Mouse (Mus musculus): ENCODE measurements at regions not wholly inside any gene's neighbourhood (a gene's known extent, or its start where the extent isn't known, plus 50 kb on each side); places are given as distances from the start of the nearest gene placed in this dataset.

DNA sequence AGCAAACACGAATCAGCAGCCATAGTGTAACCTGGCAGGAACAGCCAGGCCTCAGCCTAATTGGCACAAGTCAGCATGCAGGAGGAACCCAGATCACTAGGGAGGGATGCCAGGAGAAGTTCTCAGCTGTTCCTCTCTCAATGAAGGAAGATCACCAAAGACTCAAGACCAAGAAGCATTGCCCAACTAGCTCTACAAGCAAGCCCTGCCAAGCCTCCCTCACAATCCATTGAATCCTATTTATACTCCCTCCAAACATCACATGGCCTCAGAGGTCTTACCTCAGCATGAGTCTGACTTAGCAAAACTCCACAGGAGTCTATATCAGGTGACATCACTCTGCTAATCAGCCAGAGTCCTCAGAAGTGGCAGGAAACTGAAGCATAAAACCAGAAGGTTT is 135.1 kb downstream of the Rbm43 start:
- DNase-seq = peak; percentile 59

DNA sequence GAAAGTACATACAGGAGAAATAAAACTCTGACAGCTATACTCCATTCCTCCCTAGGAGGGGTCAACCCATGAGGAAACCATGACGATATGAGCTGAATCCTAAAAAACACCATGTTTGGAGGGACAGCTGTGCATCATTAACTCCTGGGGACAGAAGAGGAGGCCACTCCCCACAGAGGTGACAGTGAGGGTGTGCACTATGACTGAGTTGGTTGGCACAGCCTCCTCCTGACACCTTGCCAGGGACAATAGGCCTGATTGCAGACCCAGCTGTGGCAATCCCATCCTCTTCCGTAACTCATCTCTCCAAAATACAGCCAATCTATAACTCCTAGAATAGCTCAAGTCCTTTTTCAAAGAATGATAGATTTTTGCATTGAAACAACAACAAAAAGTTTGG is 112.0 kb downstream of the Rbm43 start:
- no peak for DNase-seq

DNA sequence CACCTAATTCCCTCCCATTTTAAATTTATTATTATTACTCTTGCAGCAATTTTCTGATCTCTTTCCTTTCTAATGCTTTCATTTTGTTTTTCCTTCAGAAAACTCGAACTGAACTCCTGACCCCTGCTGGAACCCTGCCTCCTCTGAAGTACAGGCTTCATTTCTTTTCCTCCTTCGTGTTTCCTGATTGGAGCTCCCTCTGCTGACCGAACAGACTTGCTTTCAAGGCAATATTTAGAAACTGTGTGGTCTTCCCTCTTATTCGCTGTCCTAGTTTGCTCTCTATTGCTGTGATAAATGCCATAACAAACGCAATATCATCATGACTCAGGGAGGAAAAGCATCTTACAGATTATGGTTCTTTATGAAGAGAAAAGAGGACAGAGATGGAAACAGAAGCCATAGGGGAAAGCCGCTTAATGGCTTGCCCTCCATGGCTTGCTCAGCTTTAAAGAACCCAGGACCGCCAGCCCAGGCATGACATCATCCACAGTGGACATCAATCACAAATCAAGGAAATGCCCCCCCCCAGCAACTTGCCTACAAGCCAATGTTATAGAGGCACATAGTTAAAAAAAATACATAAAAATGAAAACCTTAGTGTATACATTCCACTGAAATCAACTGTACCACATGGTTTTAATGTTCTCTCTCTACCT is 104.5 kb downstream of the Rbm43 start:
- DNase-seq = peak; percentile 23

DNA sequence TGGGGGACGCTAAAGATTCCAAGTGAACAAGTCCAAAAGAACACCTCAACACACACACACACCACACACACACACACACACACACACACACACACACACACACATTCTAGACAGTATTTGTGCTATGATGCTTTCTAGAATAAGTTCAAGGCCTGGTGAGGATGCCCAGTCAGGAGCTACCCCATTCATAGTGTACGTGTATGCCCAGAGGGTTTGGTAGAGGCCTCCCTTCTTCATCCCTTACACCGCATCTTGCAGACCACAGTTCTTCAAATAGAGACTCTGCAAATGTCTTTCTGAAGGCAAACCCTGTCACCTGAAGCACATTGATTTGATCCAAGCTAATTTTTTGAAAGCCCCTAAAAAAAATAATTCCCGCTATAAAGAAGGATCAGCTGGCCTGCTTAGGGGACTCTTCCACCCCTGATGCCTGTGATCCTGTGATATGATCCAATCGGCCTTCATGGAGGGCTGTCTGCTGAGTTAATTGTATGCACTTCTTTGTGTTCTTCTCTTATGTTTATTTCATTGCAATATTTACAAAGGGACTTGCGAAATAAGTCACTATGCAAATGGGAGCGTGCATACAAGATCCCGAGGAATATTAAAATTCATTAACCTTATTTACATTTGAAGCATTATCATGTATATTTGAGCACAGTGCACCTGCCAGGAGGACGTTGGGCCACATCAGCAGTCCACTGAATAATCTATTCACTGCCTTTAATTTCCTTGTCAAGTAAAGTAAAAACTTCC is 103.8 kb downstream of the Rbm43 start:
- no peak for DNase-seq

DNA sequence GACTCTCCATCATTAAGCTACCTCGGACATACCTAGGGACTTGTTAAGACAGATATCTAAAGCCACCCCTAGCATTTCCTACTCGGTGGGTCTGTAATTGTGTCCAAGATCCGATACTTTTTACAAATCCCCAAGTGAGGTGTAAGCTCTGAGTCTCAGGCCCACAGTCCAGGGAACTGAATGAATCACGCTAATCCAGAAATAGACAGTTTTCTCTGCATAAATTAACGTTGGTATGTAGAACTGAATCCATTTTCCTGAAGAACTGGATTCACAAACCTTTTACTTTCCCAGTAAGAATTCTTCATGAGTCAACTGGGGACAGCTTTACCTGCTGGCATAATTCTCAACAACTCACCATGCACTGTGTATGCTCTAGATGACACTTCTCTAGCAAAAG is 97.1 kb downstream of the Rbm43 start:
- DNase-seq = no peak

DNA sequence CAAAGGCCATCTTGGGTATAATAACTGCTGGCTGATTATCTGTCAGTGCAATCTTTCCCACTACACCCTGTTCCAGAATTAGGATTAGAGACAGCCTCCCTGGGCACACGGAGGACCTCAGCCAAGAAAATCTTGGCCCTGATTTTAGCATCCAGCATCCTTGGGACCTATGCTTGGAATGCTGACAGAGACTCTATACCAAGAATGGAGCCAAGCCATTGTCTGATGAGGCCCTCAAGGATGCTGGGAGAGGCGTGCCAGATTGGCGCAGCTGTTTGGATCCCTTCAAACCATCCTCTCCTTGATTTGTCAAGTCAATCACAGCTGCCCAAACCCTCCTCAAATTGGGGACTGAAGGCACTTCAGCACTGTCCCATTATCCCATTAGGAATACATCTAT is 94.2 kb downstream of the Rbm43 start:
- no peak for DNase-seq

DNA sequence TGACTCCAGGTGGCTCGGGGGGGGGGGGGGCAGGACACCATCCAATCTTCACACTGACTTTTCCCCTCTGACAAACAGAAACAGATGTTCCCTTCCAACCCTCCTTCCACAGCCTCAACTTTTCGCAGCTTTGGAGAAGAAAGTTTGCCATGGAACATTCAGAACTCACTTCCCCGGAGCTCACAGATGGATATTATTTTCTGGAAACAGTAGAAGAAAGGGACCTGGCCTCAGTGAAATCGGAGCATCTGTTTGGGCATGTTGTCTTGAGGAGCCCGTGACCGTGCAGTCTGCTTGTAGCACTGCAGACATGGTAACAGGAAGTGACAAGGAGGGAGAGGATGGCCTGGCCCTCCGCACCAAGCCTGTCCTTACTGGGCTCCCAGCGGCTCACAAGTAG is 90.1 kb downstream of the Rbm43 start:
- peak; percentile 38 for DNase-seq

DNA sequence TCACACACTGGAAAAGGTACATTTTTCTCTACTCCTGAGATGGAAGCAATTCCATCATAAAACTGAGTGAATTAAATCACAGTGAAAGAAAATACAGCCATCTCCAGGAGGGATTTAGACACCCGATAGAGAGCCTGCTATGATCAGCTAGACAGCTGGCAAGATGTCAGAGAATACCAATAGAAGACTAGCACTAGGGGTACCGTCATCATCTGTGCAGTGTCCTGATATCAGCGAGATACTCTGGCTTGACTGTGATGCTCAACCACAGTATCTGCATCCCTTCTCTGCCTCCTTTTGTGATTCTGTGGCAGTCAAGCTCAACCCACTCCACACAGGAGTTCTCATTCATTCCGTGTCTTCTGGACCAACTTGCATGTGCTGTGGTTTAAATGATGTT is 87.4 kb downstream of the Rbm43 start:
- DNase-seq = no peak

DNA sequence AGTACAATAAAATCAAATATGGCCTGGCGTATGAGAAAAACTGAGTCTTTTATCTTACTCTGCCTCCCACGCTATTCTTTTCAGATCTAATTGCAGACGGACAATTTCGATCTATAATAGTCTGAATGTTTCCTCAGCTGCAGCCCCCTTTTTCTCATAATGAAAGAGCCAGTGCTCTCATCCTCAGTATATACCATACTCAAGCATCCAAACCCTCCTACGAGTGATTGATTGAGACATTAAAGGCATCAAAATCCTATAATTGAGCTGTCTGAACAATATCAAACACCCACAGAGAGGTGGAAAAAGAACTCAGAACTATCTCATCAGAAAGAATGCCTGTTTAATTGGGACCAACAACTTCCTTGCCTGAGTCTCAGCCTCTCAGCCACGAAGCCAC is 87.0 kb downstream of the Rbm43 start:
- no peak for DNase-seq

DNA sequence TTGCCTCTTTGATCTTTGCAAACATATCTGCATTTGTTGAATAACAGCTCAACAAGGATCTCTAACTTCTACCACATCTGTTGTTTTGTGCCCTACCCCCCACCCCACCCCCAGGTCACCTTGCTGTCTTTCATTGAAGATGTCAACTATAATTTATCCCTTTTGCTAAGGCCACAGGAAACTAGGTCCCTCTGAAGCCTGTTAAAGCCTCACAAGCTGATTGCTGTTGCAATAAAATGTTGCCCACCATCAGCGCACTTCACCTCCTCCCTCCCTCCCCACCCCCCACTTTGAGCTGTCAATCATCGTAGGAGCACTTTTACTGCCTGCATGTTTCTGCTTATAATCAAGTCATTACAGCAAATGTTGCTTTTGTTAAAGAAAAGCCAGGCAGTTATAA is 86.5 kb downstream of the Rbm43 start:
- no peak for DNase-seq

DNA sequence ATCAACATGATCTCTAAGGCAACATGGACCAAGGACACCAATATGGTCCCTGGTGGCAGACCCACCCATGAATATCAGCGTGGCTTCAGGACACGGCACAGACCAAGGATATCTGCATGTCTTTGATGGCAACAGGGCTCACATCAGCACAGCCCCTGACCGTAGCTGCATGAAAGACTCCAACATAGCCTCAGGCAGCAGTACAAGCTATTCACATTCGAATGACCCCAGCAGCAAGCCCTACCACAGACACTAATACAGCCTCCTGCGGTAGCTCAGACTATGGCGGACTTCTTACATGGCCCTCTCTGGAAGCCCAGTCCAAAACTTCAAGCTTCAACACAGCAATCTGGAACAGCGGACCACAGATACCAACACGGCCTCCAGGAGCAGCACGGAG is 84.4 kb downstream of the Rbm43 start:
- no peak for DNase-seq

DNA sequence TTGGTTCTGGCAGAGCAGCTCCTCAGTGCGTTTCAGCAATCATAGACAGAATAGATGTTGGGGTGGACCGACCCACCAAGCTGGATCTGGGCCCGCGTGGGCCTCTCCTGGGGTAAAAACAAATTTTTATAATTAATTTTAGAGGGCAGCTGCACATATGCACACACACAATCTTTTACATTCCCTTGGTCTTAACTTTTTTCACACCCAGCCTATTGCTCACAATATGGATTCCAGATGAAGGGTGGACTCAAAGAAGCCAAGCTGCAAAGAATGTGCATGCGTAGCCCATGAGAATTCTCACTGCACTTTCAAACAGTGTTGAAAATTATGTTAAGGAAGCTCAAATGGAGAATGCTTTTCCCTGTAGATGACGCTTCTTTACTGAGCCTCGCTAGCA is 83.3 kb downstream of the Rbm43 start:
- no peak for DNase-seq

DNA sequence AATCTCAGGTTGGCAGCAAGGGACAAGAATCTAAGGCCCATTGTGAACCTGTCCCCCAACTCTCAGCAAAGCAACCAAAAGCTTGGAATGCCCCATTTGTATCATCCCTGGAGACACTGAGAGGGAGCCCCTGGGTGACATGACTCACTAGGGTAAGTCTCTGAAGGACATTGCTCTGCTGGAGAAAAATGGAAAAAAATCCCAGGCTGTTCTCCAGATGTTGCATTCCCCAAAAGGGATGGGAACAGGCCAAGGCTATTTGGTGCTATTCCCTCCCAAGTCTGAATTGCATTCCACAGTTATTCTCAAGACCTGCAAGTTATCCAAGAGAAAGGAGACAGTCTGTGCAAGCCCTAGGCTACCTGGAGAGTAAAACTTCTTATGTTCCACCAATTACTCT is 77.7 kb downstream of the Rbm43 start:
- peak; percentile 41 for DNase-seq

DNA sequence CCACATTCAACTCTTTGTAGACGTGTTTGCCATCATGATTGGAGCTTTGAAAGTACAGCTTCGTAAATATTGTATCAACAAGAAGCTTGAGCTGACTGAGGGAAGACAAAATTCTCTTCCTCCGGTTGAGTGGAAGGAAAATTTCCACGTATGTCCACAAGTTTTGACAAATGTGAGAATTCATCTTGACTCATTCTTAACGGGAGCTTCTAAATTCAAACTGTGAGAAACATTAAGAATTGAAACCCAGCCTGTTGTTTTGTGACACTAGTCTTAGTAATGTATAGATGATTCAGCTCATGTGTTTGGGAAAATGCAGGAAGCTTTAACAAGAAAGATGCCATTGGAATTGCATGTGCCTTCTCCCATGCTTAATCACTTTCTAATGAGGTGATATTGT is 68.9 kb downstream of the Rbm43 start:
- no peak for DNase-seq

DNA sequence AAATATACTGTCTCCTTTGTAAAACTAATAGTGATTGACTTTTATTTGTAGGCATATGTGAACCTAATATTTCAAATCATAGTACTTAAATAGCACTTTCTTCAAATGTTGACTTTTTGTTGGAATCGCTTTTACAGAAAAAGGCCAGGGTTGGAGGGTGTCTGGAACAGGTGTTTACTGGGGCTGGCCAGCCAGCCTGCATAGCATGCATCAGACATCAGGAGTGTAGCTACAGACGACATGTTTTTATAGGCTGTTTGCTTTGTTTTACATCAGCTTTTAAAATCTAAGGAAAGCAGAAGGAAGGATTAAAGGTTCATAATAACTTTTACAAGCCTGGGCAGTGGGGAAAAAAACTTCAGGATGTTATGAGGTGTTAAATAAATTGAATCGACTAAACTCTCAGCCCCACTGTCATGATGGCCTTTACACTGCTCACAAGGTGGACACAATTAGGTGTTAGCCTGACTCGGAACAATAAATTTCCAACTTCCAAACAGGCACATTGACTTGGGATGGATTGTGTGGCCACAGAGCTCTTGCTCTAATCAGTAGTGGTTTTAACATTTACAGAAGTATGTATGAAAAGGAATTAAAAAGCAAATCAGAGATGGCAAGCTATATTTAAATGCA is 66.0 kb downstream of the Rbm43 start:
- no peak for DNase-seq

DNA sequence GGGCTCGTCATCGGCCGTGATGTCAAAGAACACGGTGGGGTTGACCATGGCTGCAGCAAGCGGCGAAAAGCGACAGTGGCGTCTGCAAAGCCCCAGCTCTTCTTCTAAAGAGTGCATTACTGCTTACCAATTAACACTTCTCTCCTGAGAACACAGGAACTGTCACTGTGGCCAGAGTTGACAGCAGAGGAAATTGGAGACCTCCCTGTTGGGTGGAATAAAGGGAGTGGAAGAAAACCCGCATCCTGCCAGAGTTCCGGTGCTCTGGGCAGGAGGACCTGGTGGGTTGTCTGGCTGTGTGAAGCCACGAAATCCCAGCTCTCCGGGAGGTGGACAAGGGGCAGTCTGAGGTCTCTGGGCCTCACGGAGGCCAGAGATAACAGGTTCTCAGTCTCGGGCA is 63.4 kb downstream of the Rbm43 start:
- no peak for DNase-seq
